Mouse (Mus musculus): Measurements from ENCODE around the gene Gm19402.

DNA sequence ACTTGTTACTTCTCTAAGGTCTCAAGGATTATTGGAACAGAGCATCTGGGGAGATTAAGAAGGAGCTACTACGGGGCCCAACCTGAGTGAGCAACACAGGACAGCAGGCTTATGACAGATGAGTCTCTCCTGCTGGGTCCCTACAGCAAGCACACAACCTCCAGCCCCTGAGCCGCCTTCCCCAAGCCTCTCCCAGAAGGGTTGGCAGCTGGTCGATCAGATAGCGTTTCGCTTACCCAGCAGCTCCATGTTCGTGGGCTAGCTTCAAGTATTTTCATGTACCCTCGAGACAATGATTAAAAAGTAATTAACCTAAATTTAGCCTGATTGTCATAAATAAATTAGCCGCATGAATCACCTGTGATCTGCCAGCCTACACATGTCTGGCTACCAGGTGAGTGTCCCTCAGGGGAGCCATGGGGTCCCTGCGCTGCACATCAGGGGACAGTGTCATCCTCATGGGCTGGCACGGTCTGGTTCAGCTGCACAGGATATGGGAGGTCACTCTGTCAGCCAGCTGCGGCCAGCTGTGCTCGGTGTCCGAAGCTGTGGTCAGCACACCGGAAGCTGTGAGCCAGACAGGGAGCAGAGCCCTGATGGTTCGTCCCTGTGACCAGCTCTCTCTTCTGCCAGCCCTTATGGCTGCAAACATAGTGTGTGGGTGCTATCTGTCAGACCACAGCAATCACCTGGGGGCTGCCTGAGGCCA lies 32.1 kb downstream of the Gm19402 start:
- no peak for TF ChIP-seq CTCF (IDR thresholded peaks at IDR 0.05; ENCODE audit: low read depth, low read length)
- TF ChIP-seq POLR2A (IDR thresholded peaks at IDR 0.05; ENCODE audit: insufficient read depth, low read length) = no peak

Measured in ES-Bruce4 (cell line).